Mouse (Mus musculus): Measurements from ENCODE around the gene B3galt1. TPM values are rescaled to one million over a fixed set of nuclear protein-coding genes. Genes with fewer than 3 reads are reported as not detected.

B3galt1 gene
- polyA plus RNA-seq, 1 experiment = not detected

DNA sequence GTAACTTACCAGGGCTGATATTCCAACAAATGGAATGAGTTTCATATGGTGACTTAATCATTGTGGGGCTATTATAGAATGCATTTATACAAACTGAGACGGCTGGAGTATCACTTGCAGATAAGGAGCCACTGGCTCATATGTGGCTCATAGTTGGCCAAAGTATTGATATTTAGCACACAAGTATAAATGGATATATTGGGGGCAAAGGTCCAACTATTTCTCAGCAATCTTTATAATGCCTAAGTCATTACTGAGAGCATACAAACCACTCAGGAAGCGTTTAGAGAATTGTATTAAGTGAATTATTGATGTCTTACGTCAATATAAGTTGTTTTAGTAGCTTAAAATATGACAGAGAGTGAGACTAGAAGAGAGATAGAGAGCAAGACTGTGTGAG is 234.3 kb downstream of the B3galt1 start:
- Histone ChIP-seq H3K4me3 (replicated peaks) (no peak overlapping the region), H3K9me3 (ENCODE audit: control insufficient read depth, low read length) (peaks cover 2% of the 10 kb centered on the region), H3K4me1 (ENCODE audit: control insufficient read depth) (no peaks in the 10 kb centered on the region), H3K36me3 (ENCODE audit: control insufficient read depth) (no peaks in the 10 kb centered on the region), H3K27me3 (ENCODE audit: control insufficient read depth) (no peaks in the 10 kb centered on the region)
- no peak for TF ChIP-seq TAL1 (IDR thresholded peaks at IDR 0.05; ENCODE audit: low read length)
- no peak for TF ChIP-seq GATA1 (IDR thresholded peaks at IDR 0.05; ENCODE audit: low read length)

DNA sequence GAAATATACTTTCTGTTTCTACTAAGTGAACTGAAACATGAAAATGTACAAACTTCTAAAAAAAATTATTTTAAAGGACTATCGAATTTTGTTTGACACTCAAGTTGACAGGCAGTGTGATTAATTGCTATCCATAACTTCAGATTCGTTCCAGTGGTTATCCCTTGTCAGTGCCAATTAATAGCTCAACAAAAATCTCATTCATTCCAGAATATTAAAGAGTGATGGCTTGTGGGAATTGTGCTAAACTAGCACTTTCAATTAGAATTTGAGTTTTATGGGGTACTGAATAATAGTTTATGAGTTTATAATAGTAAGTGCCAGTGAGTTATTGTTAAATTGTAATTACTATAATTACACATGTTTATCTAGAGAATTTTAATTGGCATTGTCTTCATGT is 250.5 kb downstream of the B3galt1 start:
- no peak overlapping the region for H3K4me3 ChIP-seq (replicated peaks)
- no peaks in the 10 kb centered on the region for H3K36me3 ChIP-seq (ENCODE audit: control insufficient read depth)
- H3K4me1 ChIP-seq (ENCODE audit: control insufficient read depth) = no peaks in the 10 kb centered on the region
- H3K27me3 ChIP-seq (ENCODE audit: control insufficient read depth) = no peaks in the 10 kb centered on the region
- no peak for TF ChIP-seq GATA1 (IDR thresholded peaks at IDR 0.05; ENCODE audit: low read length)
- H3K9me3 ChIP-seq (ENCODE audit: control insufficient read depth, low read length) = no peaks in the 10 kb centered on the region

DNA sequence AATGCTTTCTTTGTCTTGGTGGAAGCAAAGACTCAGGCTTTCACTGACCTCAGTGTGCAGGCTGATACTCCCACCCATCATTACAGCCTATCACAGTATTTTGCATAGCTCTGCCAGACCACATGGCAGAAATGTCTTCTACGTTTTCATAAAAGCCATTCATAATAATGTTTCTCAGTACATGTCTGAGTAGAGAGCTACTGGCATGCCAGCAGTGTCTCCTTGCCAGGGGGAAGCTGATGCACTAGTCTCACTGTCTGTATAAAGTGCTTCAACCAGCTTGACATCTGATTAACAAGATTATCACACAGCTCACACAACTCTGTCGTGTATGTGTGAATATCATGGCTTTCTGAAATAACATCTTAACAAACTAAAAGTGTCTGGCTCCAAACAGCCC is 252.3 kb downstream of the B3galt1 start:
- H3K27me3 ChIP-seq (ENCODE audit: control insufficient read depth) = no peaks in the 10 kb centered on the region
- TF ChIP-seq TAL1 (IDR thresholded peaks at IDR 0.05; ENCODE audit: low read length) (no peak), GATA1 (IDR thresholded peaks at IDR 0.05; ENCODE audit: low read length) (no peak)
- H3K9me3 ChIP-seq (ENCODE audit: control insufficient read depth, low read length) = no peaks in the 10 kb centered on the region

DNA sequence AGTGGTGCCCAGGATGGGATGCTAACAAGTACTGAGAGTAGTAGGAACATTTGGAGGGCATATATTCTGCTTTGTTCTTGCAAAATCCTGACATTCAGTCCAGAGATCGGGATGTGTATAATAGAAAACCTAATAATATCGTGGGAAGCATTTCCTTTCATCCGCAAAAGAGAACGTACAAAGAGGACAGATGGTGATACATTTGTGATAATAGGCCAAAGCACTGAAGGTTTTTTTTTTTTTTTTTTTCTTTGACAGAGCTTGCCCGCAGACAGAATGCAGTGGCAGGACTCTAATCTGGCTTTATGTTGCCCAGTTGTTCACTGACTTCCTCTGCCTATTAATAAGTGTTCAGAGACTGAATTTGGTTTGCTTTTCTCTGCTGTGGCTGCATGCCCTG is 256.7 kb downstream of the B3galt1 start:
- Histone ChIP-seq H3K4me3 (replicated peaks) (no peak overlapping the region), H3K4me1 (ENCODE audit: control insufficient read depth) (no peaks in the 10 kb centered on the region), H3K36me3 (ENCODE audit: control insufficient read depth) (no peaks in the 10 kb centered on the region), H3K27me3 (ENCODE audit: control insufficient read depth) (no peaks in the 10 kb centered on the region), H3K9me3 (ENCODE audit: control insufficient read depth, low read length) (no peaks in the 10 kb centered on the region)
- TF ChIP-seq GATA1 (IDR thresholded peaks at IDR 0.05; ENCODE audit: low read length) = no peak
- no peak for TF ChIP-seq TAL1 (IDR thresholded peaks at IDR 0.05; ENCODE audit: low read length)

More for the DNA sequence above, 252.3 kb downstream of the B3galt1 start:
- Histone ChIP-seq H3K4me3 (replicated peaks) (no peak overlapping the region), H3K36me3 (ENCODE audit: control insufficient read depth) (no peaks in the 10 kb centered on the region), H3K4me1 (ENCODE audit: control insufficient read depth) (no peaks in the 10 kb centered on the region)

DNA sequence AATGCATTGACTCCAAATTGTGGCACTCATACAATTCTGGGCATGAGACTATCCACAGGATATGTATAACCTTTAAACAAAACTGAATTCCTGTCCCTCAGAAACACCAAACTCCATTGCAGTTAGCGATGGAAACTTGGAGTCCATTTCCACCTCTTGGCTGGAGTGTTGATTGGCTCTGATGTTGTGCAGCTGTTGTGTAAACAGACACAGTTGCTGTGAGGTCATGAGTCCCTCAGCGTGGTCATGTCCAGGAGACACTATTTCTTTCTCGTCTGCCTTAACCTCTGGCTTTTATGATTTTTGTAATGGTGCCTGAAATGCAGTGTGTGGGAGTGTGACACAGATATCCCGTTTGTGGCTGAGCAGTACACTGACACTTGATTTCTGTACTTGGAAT is 262.0 kb downstream of the B3galt1 start:
- TF ChIP-seq GATA1 (IDR thresholded peaks at IDR 0.05; ENCODE audit: low read length) (no peak), TAL1 (IDR thresholded peaks at IDR 0.05; ENCODE audit: low read length) (no peak)
- no peak overlapping the region for H3K4me3 ChIP-seq (replicated peaks)
- no peaks in the 10 kb centered on the region for H3K9me3 ChIP-seq (ENCODE audit: control insufficient read depth, low read length)
- H3K27me3 ChIP-seq (ENCODE audit: control insufficient read depth) = no peaks in the 10 kb centered on the region
- no peaks in the 10 kb centered on the region for H3K4me1 ChIP-seq (ENCODE audit: control insufficient read depth)
- H3K36me3 ChIP-seq (ENCODE audit: control insufficient read depth) = no peaks in the 10 kb centered on the region

DNA sequence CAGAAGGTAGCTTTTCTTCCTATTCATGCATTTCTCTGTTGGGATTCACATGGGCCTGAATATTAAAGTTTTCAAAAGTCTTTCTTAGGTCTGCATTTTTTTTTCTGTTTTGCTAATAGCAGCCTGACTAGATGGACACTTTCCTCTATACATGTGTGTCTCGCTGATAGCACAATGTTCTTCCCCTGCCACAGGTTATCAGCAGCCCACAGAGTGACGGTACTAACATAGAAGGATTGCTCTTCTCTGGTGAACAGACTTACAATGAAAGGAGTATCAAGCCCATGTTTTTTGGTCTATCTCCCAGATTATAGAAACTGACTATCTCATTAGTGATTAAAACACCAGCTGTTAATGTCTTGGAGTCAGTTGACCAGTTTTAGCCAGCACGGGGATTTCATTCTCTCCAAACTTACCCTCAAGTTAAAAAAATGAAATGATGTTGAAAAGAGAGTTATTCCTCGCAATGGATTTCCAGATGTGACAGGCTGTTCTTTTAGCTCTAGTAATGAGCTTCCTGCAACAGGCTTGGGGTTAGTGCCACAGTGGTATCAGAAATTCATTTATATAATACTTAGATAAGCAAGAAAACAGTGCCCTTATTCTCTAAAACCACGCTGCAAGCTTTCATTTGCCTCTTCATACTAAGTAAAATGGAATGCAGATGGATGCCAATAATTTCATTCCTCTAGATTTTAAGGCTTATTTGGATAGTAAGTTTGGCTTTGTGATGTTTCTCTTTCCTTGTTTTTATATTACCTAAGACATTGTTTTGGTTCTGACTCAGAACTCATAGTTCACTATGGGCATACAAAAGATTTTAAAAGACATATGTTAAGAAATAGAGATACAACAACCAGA is 263.6 kb downstream of the B3galt1 start:
- Histone ChIP-seq H3K9me3 (ENCODE audit: control insufficient read depth, low read length) (no peaks in the 10 kb centered on the region), H3K4me3 (replicated peaks) (no peak overlapping the region), H3K27me3 (ENCODE audit: control insufficient read depth) (no peaks in the 10 kb centered on the region), H3K36me3 (ENCODE audit: control insufficient read depth) (no peaks in the 10 kb centered on the region), H3K4me1 (ENCODE audit: control insufficient read depth) (no peaks in the 10 kb centered on the region)
- TF ChIP-seq TAL1 (IDR thresholded peaks at IDR 0.05; ENCODE audit: low read length) = no peak

DNA sequence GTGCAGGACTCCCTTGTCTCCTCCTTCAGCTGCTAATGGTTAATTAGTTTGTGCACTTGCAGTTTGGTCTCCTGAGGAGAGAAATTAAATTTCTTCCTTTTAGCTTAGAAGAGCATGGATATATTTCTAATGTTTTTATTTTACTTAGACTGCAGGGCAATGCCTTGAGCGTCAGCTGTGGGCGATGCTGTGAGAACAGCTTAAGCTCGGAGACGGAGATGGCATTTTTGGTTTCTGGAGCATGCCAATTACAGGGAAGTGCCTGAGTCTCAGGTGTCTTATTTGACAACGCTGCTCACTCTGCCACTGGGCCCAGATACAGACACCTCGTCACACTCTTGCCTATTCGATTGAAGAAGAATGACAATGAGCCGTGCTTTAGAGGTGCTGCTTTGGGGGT is 282.1 kb downstream of the B3galt1 start:
- TF ChIP-seq TAL1 (IDR thresholded peaks at IDR 0.05; ENCODE audit: low read length) = no peak
- TF ChIP-seq GATA1 (IDR thresholded peaks at IDR 0.05; ENCODE audit: low read length) = no peak
- Histone ChIP-seq H3K36me3 (ENCODE audit: control insufficient read depth) (no peaks in the 10 kb centered on the region), H3K4me3 (replicated peaks) (no peak overlapping the region), H3K9me3 (ENCODE audit: control insufficient read depth, low read length) (no peaks in the 10 kb centered on the region; the same call in 1 of the 2 replicates), H3K4me1 (ENCODE audit: control insufficient read depth) (no peaks in the 10 kb centered on the region), H3K27me3 (ENCODE audit: control insufficient read depth) (no peaks in the 10 kb centered on the region)

DNA sequence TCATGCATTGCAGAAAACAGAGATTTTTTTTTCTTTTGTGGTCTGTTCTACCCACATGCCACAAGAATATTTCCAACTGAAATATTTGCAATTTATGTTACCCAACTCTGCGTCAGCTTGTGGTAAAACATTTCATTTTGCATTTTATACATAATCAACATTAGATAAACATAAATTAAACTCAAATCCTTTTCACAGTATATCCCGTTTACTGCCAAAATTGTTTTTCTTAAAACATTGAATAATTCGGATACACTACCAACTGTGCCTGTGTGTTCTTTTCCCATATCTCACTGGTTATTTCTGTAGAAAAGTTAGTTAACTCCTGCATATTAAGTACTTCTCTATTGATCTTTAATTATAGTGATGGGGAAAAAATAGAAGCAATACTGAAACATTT is 285.1 kb downstream of the B3galt1 start:
- Histone ChIP-seq H3K9me3 (ENCODE audit: control insufficient read depth, low read length) (no peaks in the 10 kb centered on the region; the same call in 1 of the 2 replicates), H3K36me3 (ENCODE audit: control insufficient read depth) (no peaks in the 10 kb centered on the region), H3K27me3 (ENCODE audit: control insufficient read depth) (no peaks in the 10 kb centered on the region), H3K4me3 (replicated peaks) (no peak overlapping the region), H3K4me1 (ENCODE audit: control insufficient read depth) (no peaks in the 10 kb centered on the region)
- TF ChIP-seq TAL1 (IDR thresholded peaks at IDR 0.05; ENCODE audit: low read length) (no peak), GATA1 (IDR thresholded peaks at IDR 0.05; ENCODE audit: low read length) (no peak)

DNA sequence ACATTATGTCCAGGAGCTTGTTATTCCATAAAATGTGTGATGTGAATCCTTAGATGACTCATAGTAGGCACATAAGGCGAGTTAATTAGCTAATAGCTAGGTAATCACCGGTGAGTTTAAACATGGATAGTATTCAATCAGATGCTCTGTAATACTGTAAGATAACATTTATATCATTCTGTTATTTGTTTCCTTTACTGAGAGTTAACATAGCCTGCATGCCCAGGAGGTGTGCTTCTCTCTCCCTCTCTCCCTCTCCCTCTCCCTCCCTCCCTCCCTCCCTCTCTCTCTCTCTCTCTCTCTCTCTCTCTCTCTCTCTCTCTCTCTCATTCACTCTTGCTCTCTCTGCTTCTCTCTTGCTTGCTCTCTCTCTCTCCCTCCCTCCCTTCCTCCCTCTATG is 292.7 kb downstream of the B3galt1 start:
- Histone ChIP-seq H3K4me3 (replicated peaks) (no peak overlapping the region), H3K36me3 (ENCODE audit: control insufficient read depth) (no peaks in the 10 kb centered on the region), H3K27me3 (ENCODE audit: control insufficient read depth) (no peaks in the 10 kb centered on the region), H3K4me1 (ENCODE audit: control insufficient read depth) (no peaks in the 10 kb centered on the region), H3K9me3 (ENCODE audit: control insufficient read depth, low read length) (no peaks in the 10 kb centered on the region)
- TF ChIP-seq TAL1 (IDR thresholded peaks at IDR 0.05; ENCODE audit: low read length) (no peak), GATA1 (IDR thresholded peaks at IDR 0.05; ENCODE audit: low read length) (no peak)

DNA sequence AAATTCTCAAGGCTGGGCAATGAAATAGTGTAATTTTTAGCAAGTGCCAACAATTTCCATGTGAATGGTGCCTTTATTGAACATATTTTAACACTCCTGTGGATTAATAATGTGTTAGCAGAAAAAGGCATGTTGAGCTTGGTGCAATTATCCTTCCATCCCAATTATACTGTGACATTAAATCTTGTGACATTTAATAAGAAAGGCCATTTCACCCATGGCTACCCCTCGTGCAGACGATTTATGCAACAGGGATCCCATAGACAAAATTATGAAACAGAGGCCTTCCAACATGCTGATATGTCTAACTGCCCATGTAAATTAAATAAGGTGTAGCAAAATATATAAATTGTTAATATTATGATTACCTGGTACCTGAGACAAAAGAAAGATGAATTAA is 293.3 kb downstream of the B3galt1 start:
- TF ChIP-seq GATA1 (IDR thresholded peaks at IDR 0.05; ENCODE audit: low read length) = no peak
- no peak for TF ChIP-seq TAL1 (IDR thresholded peaks at IDR 0.05; ENCODE audit: low read length)
- Histone ChIP-seq H3K27me3 (ENCODE audit: control insufficient read depth) (no peaks in the 10 kb centered on the region), H3K9me3 (ENCODE audit: control insufficient read depth, low read length) (no peaks in the 10 kb centered on the region), H3K36me3 (ENCODE audit: control insufficient read depth) (no peaks in the 10 kb centered on the region), H3K4me1 (ENCODE audit: control insufficient read depth) (no peaks in the 10 kb centered on the region), H3K4me3 (replicated peaks) (no peak overlapping the region)
